Mouse (Mus musculus): ENCODE data around the gene Slc9a3r2. TPM values are rescaled to one million over a fixed set of nuclear protein-coding genes. Genes with fewer than 3 reads are reported as not detected.

The Slc9a3r2 gene
- total RNA-seq, 1 experiment, result 22.7 TPM

GRCm38 (mm10) chr17:24604557-24604956, 45.6 kb downstream of the Slc9a3r2 start:
- Histone ChIP-seq H3K36me3 (ENCODE audit: control insufficient read depth, insufficient read depth, low read length, poor library complexity, severe bottlenecking) (peaks cover 68% of the 10 kb centered on the region), H3K4me3 (ENCODE audit: insufficient read depth in 1 of 2, low read depth in 1 of 2, low read length in 2 of 2, poor library complexity in 1 of 2, severe bottlenecking in 1 of 2) (no peak overlapping the region), H3K9ac (ENCODE audit: insufficient read depth, low read depth, low read length, poor library complexity, severe bottlenecking) (no peak overlapping the region), H3K4me1 (ENCODE audit: control insufficient read depth in 2 of 2, insufficient read depth in 2 of 2, low read length in 2 of 2, poor library complexity in 1 of 2) (peaks cover 0 to 6% of the 10 kb centered on the region in 2 experiments; a peak in 2 of 4 replicates), H3K27ac (ENCODE audit: insufficient read depth, low read depth, low read length, poor library complexity, severe bottlenecking) (peak overlapping the region; percentile 38; the same call in 1 of the 2 replicates), H3K9me3 (ENCODE audit: control insufficient read depth, insufficient read depth, low read depth, low read length) (no peaks in the 10 kb centered on the region)
- in situ Hi-C loops (cut with MboI; ENCODE audit: low sequenced_read_pairs in 2 of 2, unreplicated experiment in 2 of 2), result no loop called here
- no peak for DNase-seq (ENCODE audit: low read depth, low spot score)
- no peak for TF ChIP-seq ZC3H11A (IDR thresholded peaks at IDR 0.05; ENCODE audit: borderline replicate concordance, low read depth, low read length)
- no peak for TF ChIP-seq CHD2 (IDR thresholded peaks at IDR 0.05; ENCODE audit: low read depth, low read length)
- no peak for TF ChIP-seq MAFK (IDR thresholded peaks at IDR 0.05; ENCODE audit: insufficient read depth, low read depth, low read length)
- TF ChIP-seq ZNF384 (IDR thresholded peaks at IDR 0.05; ENCODE audit: low read depth, low read length), result no peak
- no peak for TF ChIP-seq HCFC1 (IDR thresholded peaks at IDR 0.05; ENCODE audit: borderline replicate concordance, insufficient read depth, low read length)

- Histone ChIP-seq H3K27ac (ENCODE audit: insufficient read depth, low read depth, low read length, poor library complexity, severe bottlenecking) (no peak overlapping the region), H3K9ac (ENCODE audit: insufficient read depth, low read depth, low read length, poor library complexity, severe bottlenecking) (no peak overlapping the region), H3K4me3 (ENCODE audit: insufficient read depth in 1 of 2, low read depth in 1 of 2, low read length in 2 of 2, poor library complexity in 1 of 2, severe bottlenecking in 1 of 2) (no peak overlapping the region), H3K9me3 (ENCODE audit: control insufficient read depth, insufficient read depth, low read depth, low read length) (no peaks in the 10 kb centered on the region), H3K36me3 (ENCODE audit: control insufficient read depth, insufficient read depth, low read length, poor library complexity, severe bottlenecking) (peaks cover 74% of the 10 kb centered on the region), H3K4me1 (ENCODE audit: control insufficient read depth in 2 of 2, insufficient read depth in 2 of 2, low read length in 2 of 2, poor library complexity in 1 of 2) (peaks cover 0 to 6% of the 10 kb centered on the region in 2 experiments; a peak in 2 of 4 replicates)
- TF ChIP-seq ZC3H11A (IDR thresholded peaks at IDR 0.05; ENCODE audit: borderline replicate concordance, low read depth, low read length), result no peak
- no peak for DNase-seq (ENCODE audit: low read depth, low spot score)
- in situ Hi-C loops (cut with MboI; ENCODE audit: low sequenced_read_pairs in 2 of 2, unreplicated experiment in 2 of 2), result no loop called here
Observed at GRCm38 (mm10) chr17:24603961-24604360, 46.2 kb downstream of the Slc9a3r2 start.

GRCm38 (mm10) chr17:24600502-24600901, 49.6 kb downstream of the Slc9a3r2 start:
- H3K9me3 ChIP-seq (ENCODE audit: control insufficient read depth, insufficient read depth, low read depth, low read length), result no peaks in the 10 kb centered on the region
- DNase-seq (ENCODE audit: low read depth, low spot score), result no peak
- no peak overlapping the region for H3K27ac ChIP-seq (ENCODE audit: insufficient read depth, low read depth, low read length, poor library complexity, severe bottlenecking)
- TF ChIP-seq ZNF384 (IDR thresholded peaks at IDR 0.05; ENCODE audit: low read depth, low read length), result no peak
- no peak for TF ChIP-seq HCFC1 (IDR thresholded peaks at IDR 0.05; ENCODE audit: borderline replicate concordance, insufficient read depth, low read length)
- TF ChIP-seq CHD2 (IDR thresholded peaks at IDR 0.05; ENCODE audit: low read depth, low read length), result no peak
- TF ChIP-seq MAFK (IDR thresholded peaks at IDR 0.05; ENCODE audit: insufficient read depth, low read depth, low read length), result no peak
- no peak for TF ChIP-seq ZC3H11A (IDR thresholded peaks at IDR 0.05; ENCODE audit: borderline replicate concordance, low read depth, low read length)
- H3K4me3 ChIP-seq (ENCODE audit: insufficient read depth in 1 of 2, low read depth in 1 of 2, low read length in 2 of 2, poor library complexity in 1 of 2, severe bottlenecking in 1 of 2), result no peak overlapping the region
- in situ Hi-C loops (cut with MboI; ENCODE audit: low sequenced_read_pairs in 2 of 2, unreplicated experiment in 2 of 2), result no loop called here
- H3K36me3 ChIP-seq (ENCODE audit: control insufficient read depth, insufficient read depth, low read length, poor library complexity, severe bottlenecking), result peaks cover 78% of the 10 kb centered on the region
- peaks cover 0 to 2% of the 10 kb centered on the region in 2 experiments; a peak in 2 of 4 replicates for H3K4me1 ChIP-seq (ENCODE audit: control insufficient read depth in 2 of 2, insufficient read depth in 2 of 2, low read length in 2 of 2, poor library complexity in 1 of 2)
- H3K9ac ChIP-seq (ENCODE audit: insufficient read depth, low read depth, low read length, poor library complexity, severe bottlenecking), result no peak overlapping the region

- H3K27ac ChIP-seq (ENCODE audit: insufficient read depth, low read depth, low read length, poor library complexity, severe bottlenecking), result no peak overlapping the region
- TF ChIP-seq ZC3H11A (IDR thresholded peaks at IDR 0.05; ENCODE audit: borderline replicate concordance, low read depth, low read length) (no peak), MAFK (IDR thresholded peaks at IDR 0.05; ENCODE audit: insufficient read depth, low read depth, low read length) (no peak), CHD2 (IDR thresholded peaks at IDR 0.05; ENCODE audit: low read depth, low read length) (no peak)
- H3K4me3 ChIP-seq (ENCODE audit: insufficient read depth in 1 of 2, low read depth in 1 of 2, low read length in 2 of 2, poor library complexity in 1 of 2, severe bottlenecking in 1 of 2), result no peak overlapping the region
- H3K4me1 ChIP-seq (ENCODE audit: control insufficient read depth in 2 of 2, insufficient read depth in 2 of 2, low read length in 2 of 2, poor library complexity in 1 of 2), result peaks cover 0 to 10% of the 10 kb centered on the region in 2 experiments; a peak in 2 of 4 replicates
- no peak overlapping the region for H3K9ac ChIP-seq (ENCODE audit: insufficient read depth, low read depth, low read length, poor library complexity, severe bottlenecking)
- no peak for DNase-seq (ENCODE audit: low read depth, low spot score)
- peaks cover 82% of the 10 kb centered on the region for H3K36me3 ChIP-seq (ENCODE audit: control insufficient read depth, insufficient read depth, low read length, poor library complexity, severe bottlenecking)
- in situ Hi-C loops (cut with MboI; ENCODE audit: low sequenced_read_pairs in 2 of 2, unreplicated experiment in 2 of 2), result no loop called here
- no peaks in the 10 kb centered on the region for H3K9me3 ChIP-seq (ENCODE audit: control insufficient read depth, insufficient read depth, low read depth, low read length)
Observed at GRCm38 (mm10) chr17:24597989-24598388, 52.1 kb downstream of the Slc9a3r2 start.

- Histone ChIP-seq H3K27ac (ENCODE audit: insufficient read depth, low read depth, low read length, poor library complexity, severe bottlenecking) (no peak overlapping the region), H3K9me3 (ENCODE audit: control insufficient read depth, insufficient read depth, low read depth, low read length) (no peaks in the 10 kb centered on the region), H3K4me1 (ENCODE audit: control insufficient read depth in 2 of 2, insufficient read depth in 2 of 2, low read length in 2 of 2, poor library complexity in 1 of 2) (peaks cover 0 to 10% of the 10 kb centered on the region in 2 experiments; a peak in 2 of 4 replicates), H3K36me3 (ENCODE audit: control insufficient read depth, insufficient read depth, low read length, poor library complexity, severe bottlenecking) (peaks cover 76% of the 10 kb centered on the region), H3K9ac (ENCODE audit: insufficient read depth, low read depth, low read length, poor library complexity, severe bottlenecking) (no peak overlapping the region), H3K4me3 (ENCODE audit: insufficient read depth in 1 of 2, low read depth in 1 of 2, low read length in 2 of 2, poor library complexity in 1 of 2, severe bottlenecking in 1 of 2) (no peak overlapping the region)
- no peak for DNase-seq (ENCODE audit: low read depth, low spot score)
- TF ChIP-seq HCFC1 (IDR thresholded peaks at IDR 0.05; ENCODE audit: borderline replicate concordance, insufficient read depth, low read length) (no peak), ZC3H11A (IDR thresholded peaks at IDR 0.05; ENCODE audit: borderline replicate concordance, low read depth, low read length) (no peak), MAFK (IDR thresholded peaks at IDR 0.05; ENCODE audit: insufficient read depth, low read depth, low read length) (no peak), ZNF384 (IDR thresholded peaks at IDR 0.05; ENCODE audit: low read depth, low read length) (no peak), CHD2 (IDR thresholded peaks at IDR 0.05; ENCODE audit: low read depth, low read length) (no peak)
- in situ Hi-C loops (cut with MboI; ENCODE audit: low sequenced_read_pairs in 2 of 2, unreplicated experiment in 2 of 2), result no loop called here
Observed at GRCm38 (mm10) chr17:24596471-24597183, 53.5 kb downstream of the Slc9a3r2 start.

Data from ES-E14 (cell line).